26 mouse cellular contexts compared by ENCODE assay signal in the genomic region with DNA sequence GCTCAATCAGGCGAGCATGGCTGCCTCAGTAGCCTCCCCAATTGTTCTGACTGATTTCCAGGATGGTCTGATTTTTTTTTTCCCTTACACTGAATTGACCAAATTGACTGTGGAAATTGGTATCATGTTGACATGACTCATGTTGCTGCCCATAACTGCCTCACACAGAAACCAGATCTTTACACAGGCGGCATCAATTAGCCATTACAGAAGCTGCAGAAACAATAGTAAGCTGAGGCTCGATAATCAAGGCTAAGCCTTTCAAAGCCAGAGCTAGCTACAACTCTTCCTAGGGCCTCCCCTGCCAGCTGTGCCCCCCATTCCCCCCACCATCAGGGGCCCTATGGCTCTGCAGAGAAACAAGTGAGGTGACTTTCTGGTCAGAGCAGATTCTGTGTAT.
DNase-seq lines count a peak whose midpoint lies in the region; ATAC-seq and TF ChIP-seq lines count a peak whose summit lies in the region.
"Had no signal": no experiment of that assay in that cellular context is flagged by ENCODE, and none has a peak within 500 bp of the region (broad histone marks: within the 10 kb centered on the region; RNA-seq: fewer than 3 reads in every experiment).

No protein-coding gene starts in this region.

- H3K9ac ChIP-seq in forebrain, embryonic 12.5 days: no peak overlapping the region
- H3K9ac ChIP-seq in forebrain, embryonic 13.5 days: no peak overlapping the region
- no peak overlapping the region for H3K9ac ChIP-seq in midbrain, embryonic 13.5 days (replicated peaks)
- H3K9ac ChIP-seq in midbrain, embryonic 16.5 days (ENCODE audit: low read depth, low read length): no peak overlapping the region
- H3K9ac ChIP-seq: heart, embryonic 12.5 days; hindbrain, embryonic 14.5 days; limb, embryonic 15.5 days; liver, embryonic 14.5 days; lung, embryonic 14.5 days; neural tube, embryonic 12.5 days had no signal

- peak; percentile 35 for DNase-seq in brain, embryonic 14.5 days (ENCODE audit: low read depth)
- peak; percentile 50 for DNase-seq in retina, embryonic 14.5 days (ENCODE audit: low spot score)
- no peak for DNase-seq in ovary, adult 18-20 months (ENCODE audit: low spot score)
- DNase-seq: adrenal gland, adult 2 months; cerebellum, adult 11-12 months; cerebellum, postnatal 10 days; gastrocnemius, postnatal 14 days; heart, adult 11 months; heart, postnatal 10 days; kidney, adult 2 months; layer of hippocampus, adult 9-11 months; lung, embryonic 14.5 days had no signal

- no peak for TF ChIP-seq CTCF in brain, embryonic 14.5 days (IDR thresholded peaks at IDR 0.05; ENCODE audit: borderline replicate concordance, extremely low read depth, insufficient read depth, insufficient read length)

- H3K27me3 ChIP-seq in forebrain, embryonic 12.5 days: no peaks in the 10 kb centered on the region; the same call in 1 of the 2 replicates
- H3K27me3 ChIP-seq in forebrain, embryonic 13.5 days: no peaks in the 10 kb centered on the region
- H3K27me3 ChIP-seq in midbrain, embryonic 13.5 days: no peaks in the 10 kb centered on the region
- H3K27me3 ChIP-seq in midbrain, embryonic 16.5 days (ENCODE audit: control insufficient read depth, insufficient read depth, low read depth, low read length): no peaks in the 10 kb centered on the region
- H3K27me3 ChIP-seq: heart, embryonic 12.5 days; limb, embryonic 15.5 days; neural tube, embryonic 12.5 days had no signal

- WGBS in forebrain, embryonic 12.5 days: 13% methylated on average over 3 of the region's 3 CpGs
- WGBS in forebrain, embryonic 13.5 days: 15% methylated on average over 3 of the region's 3 CpGs
- WGBS in midbrain, embryonic 13.5 days: 29% methylated on average over 3 of the region's 3 CpGs
- WGBS in midbrain, embryonic 16.5 days: 38% methylated on average over 3 of the region's 3 CpGs

- no peaks in the 10 kb centered on the region; the same call in 1 of the 2 replicates for H3K36me3 ChIP-seq in forebrain, embryonic 12.5 days (replicated peaks)
- H3K36me3 ChIP-seq in forebrain, embryonic 13.5 days (ENCODE audit: poor library complexity, severe bottlenecking): no peaks in the 10 kb centered on the region; the same call in 1 of the 2 replicates
- H3K36me3 ChIP-seq in midbrain, embryonic 13.5 days: no peaks in the 10 kb centered on the region
- H3K36me3 ChIP-seq in midbrain, embryonic 16.5 days (ENCODE audit: control insufficient read depth, insufficient read depth, low read length): no peaks in the 10 kb centered on the region
- H3K36me3 ChIP-seq: neural tube, embryonic 12.5 days had no signal

- no peak for TF ChIP-seq POLR2A in brain, embryonic 14.5 days (IDR thresholded peaks at IDR 0.05; ENCODE audit: borderline replicate concordance, extremely low read depth, insufficient read depth, insufficient read length, poor library complexity, severe bottlenecking)

- no peak overlapping the region for H3K4me3 ChIP-seq in forebrain, embryonic 12.5 days (replicated peaks)
- no peak overlapping the region for H3K4me3 ChIP-seq in forebrain, embryonic 13.5 days
- no peak overlapping the region for H3K4me3 ChIP-seq in midbrain, embryonic 13.5 days (replicated peaks)
- H3K4me3 ChIP-seq in midbrain, embryonic 16.5 days (ENCODE audit: low read depth, low read length): no peak overlapping the region
- H3K4me3 ChIP-seq: heart, embryonic 12.5 days; left cerebral cortex, adult 2 months; limb, embryonic 15.5 days; megakaryocyte, embryonic 14.5 days; neural tube, embryonic 12.5 days had no signal

- ATAC-seq in forebrain, embryonic 12.5 days (ENCODE audit: low FRiP score): no peak
- no peak for ATAC-seq in forebrain, embryonic 13.5 days
- no peak for ATAC-seq in midbrain, embryonic 13.5 days
- ATAC-seq in midbrain, embryonic 16.5 days: no peak
- ATAC-seq: forebrain, embryonic 16.5 days; inflammation-experienced regulatory T-cells, adult 6 months had no signal

- H3K4me1 ChIP-seq in forebrain, embryonic 12.5 days: peaks cover 18% of the 10 kb centered on the region
- H3K4me1 ChIP-seq in forebrain, embryonic 13.5 days: peaks cover 24% of the 10 kb centered on the region
- peaks cover 9% of the 10 kb centered on the region for H3K4me1 ChIP-seq in midbrain, embryonic 13.5 days (replicated peaks)
- no peaks in the 10 kb centered on the region for H3K4me1 ChIP-seq in midbrain, embryonic 16.5 days (ENCODE audit: control insufficient read depth, insufficient read depth, low read length)
- H3K4me1 ChIP-seq: heart, embryonic 12.5 days; limb, embryonic 15.5 days had no signal

- H3K27ac ChIP-seq in forebrain, embryonic 12.5 days: 0 out of 2 replicates have a peak overlapping the region, but pooled peaks have one; percentile 25
- H3K27ac ChIP-seq in forebrain, embryonic 13.5 days: no peak overlapping the region
- peak overlapping the region; percentile 39 for H3K27ac ChIP-seq in midbrain, embryonic 13.5 days
- no peak overlapping the region for H3K27ac ChIP-seq in midbrain, embryonic 16.5 days (ENCODE audit: low read length)
- H3K27ac ChIP-seq: hindbrain, embryonic 14.5 days; kidney, postnatal 0 days; left cerebral cortex, adult 2 months; limb, embryonic 15.5 days; liver, embryonic 14.5 days; neural tube, embryonic 12.5 days had no signal

- H3K9me3 ChIP-seq in forebrain, embryonic 12.5 days: no peaks in the 10 kb centered on the region
- no peaks in the 10 kb centered on the region for H3K9me3 ChIP-seq in forebrain, embryonic 13.5 days (replicated peaks)
- H3K9me3 ChIP-seq in midbrain, embryonic 13.5 days: no peaks in the 10 kb centered on the region
- no peaks in the 10 kb centered on the region for H3K9me3 ChIP-seq in midbrain, embryonic 16.5 days (replicated peaks; ENCODE audit: control insufficient read depth, low read length, poor library complexity, severe bottlenecking)
- H3K9me3 ChIP-seq: heart, embryonic 12.5 days; limb, embryonic 15.5 days; megakaryocyte, embryonic 14.5 days; neural tube, embryonic 12.5 days had no signal

- no peak overlapping the region for H3K4me2 ChIP-seq in forebrain, embryonic 12.5 days
- H3K4me2 ChIP-seq in forebrain, embryonic 13.5 days: no peak overlapping the region
- H3K4me2 ChIP-seq in midbrain, embryonic 13.5 days (replicated peaks): no peak overlapping the region
- H3K4me2 ChIP-seq in midbrain, embryonic 16.5 days (ENCODE audit: low read length): no peak overlapping the region
- H3K4me2 ChIP-seq: heart, embryonic 12.5 days; hindbrain, embryonic 14.5 days; limb, embryonic 15.5 days; lung, embryonic 14.5 days; neural tube, embryonic 12.5 days had no signal

Comparison
In these comparisons a context has a peak if more than half of its experiments do, and no peak if none do; other contexts are left out.
1. H3K27ac ChIP-seq: peak in forebrain, embryonic 12.5 days (single experiment) and midbrain, embryonic 13.5 days (single experiment); none in forebrain, embryonic 13.5 days (single experiment) and midbrain, embryonic 16.5 days (single experiment).